Mouse (Mus musculus) MEL (cell line): ENCODE measurements around the gene Tmem104. TPM values are rescaled to one million over a fixed set of nuclear protein-coding genes. Genes with fewer than 3 reads are reported as not detected.

ENCODE experiments used
- DNase-seq: peaks from one replicate; pipeline ENCODE4 v3.0.0; 2011; ENCODE audit warnings: low read depth, low spot score
- H3K27ac ChIP-seq: 2 replicates; pipeline ENCODE4 v1.5.1; 2012; ENCODE audit warnings: low read depth, mild to moderate bottlenecking, control low read depth, low read length, moderate library complexity; ENCODE audit not compliant: control insufficient read depth
- H3K27me3 ChIP-seq, 2 experiments: fragments of 150-350 bp in 1 of 2; sonication (generic) in 1 of 2; 2 replicates each; pipeline ENCODE4 v1.6.1; 2012; ENCODE audit warnings: low read length in 2 of 2, mild to moderate bottlenecking in 2 of 2, improper control_type of control experiment in 1 of 2, moderate library complexity in 1 of 2; ENCODE audit not compliant: insufficient read depth in 2 of 2, control insufficient read depth in 1 of 2
- H3K36me3 ChIP-seq, 2 experiments: 2 replicates each; pipeline ENCODE4 v1.6.1; 2012 to 2014; ENCODE audit warnings: low read length in 2 of 2, improper control_type of control experiment in 1 of 2, inconsistent platforms in 1 of 2, mild to moderate bottlenecking in 1 of 2; ENCODE audit not compliant: insufficient read depth in 2 of 2, control insufficient read depth in 1 of 2
- H3K4me1 ChIP-seq, 2 experiments: fragments of 150-350 bp in 1 of 2; sonication (generic) in 1 of 2; 2 replicates each; pipeline ENCODE4 v1.6.1; 2012; ENCODE audit warnings: low read length in 2 of 2, improper control_type of control experiment in 1 of 2, mild to moderate bottlenecking in 1 of 2; ENCODE audit not compliant: insufficient read depth in 2 of 2, control insufficient read depth in 1 of 2
- H3K4me3 ChIP-seq, 2 experiments: fragments of 150-350 bp in 1 of 2; sonication (generic) in 1 of 2; 2 replicates each; pipeline ENCODE4 v1.5.1; 2012; ENCODE audit warnings: low read depth in 2 of 2, low read length in 2 of 2, mild to moderate bottlenecking in 2 of 2, moderate library complexity in 2 of 2, control low read depth in 1 of 2, improper control_type of control experiment in 1 of 2; ENCODE audit not compliant: control insufficient read depth in 1 of 2, insufficient read depth in 1 of 2
- H3K79me2 ChIP-seq: 2 replicates; pipeline ENCODE4 v1.6.1; 2012; ENCODE audit warnings: mild to moderate bottlenecking, low read length, moderate library complexity; ENCODE audit not compliant: control insufficient read depth, poor library complexity, insufficient read depth
- H3K9ac ChIP-seq: 2 replicates; pipeline ENCODE4 v1.6.1; 2012; ENCODE audit warnings: low read depth, mild to moderate bottlenecking, control low read depth, low read length, moderate library complexity; ENCODE audit not compliant: control insufficient read depth, poor library complexity, severe bottlenecking
- H3K9me3 ChIP-seq: fragments of 150-350 bp; sonication (generic); replicated peaks from 2 replicates; pipeline ENCODE4 v1.6.1; 2012; ENCODE audit warnings: mild to moderate bottlenecking, low read length, improper control_type of control experiment, moderate library complexity; ENCODE audit not compliant: insufficient read depth
- CHD1 ChIP-seq: IDR thresholded peaks from 2 replicates; pipeline ENCODE4 v1.6.1; 2012; ENCODE audit warnings: low read depth, mild to moderate bottlenecking, inconsistent platforms, low read length, improper control_type of control experiment
- E2F4 ChIP-seq: IDR thresholded peaks from 2 replicates; pipeline ENCODE4 v1.6.1; 2011; ENCODE audit warnings: low read depth, low read length, improper control_type of control experiment, borderline replicate concordance
- EP300 ChIP-seq, 2 experiments: IDR thresholded peaks; 2 replicates each; pipeline ENCODE4 v1.6.1; 2011; ENCODE audit warnings: improper control_type of control experiment in 2 of 2, low read length in 2 of 2, low read depth in 1 of 2, mild to moderate bottlenecking in 1 of 2
- ETS1 ChIP-seq: IDR thresholded peaks from 2 replicates; pipeline ENCODE4 v1.6.1; 2012; ENCODE audit warnings: low read depth, mild to moderate bottlenecking, inconsistent platforms, low read length, improper control_type of control experiment, moderate library complexity
- GABPA ChIP-seq: IDR thresholded peaks from 2 replicates; pipeline ENCODE4 v1.6.1; 2012; ENCODE audit warnings: low read depth, mild to moderate bottlenecking, inconsistent platforms, low read length, improper control_type of control experiment, moderate library complexity
- GATA1 ChIP-seq: IDR thresholded peaks from 2 replicates; pipeline ENCODE4 v1.6.1; 2011; ENCODE audit warnings: low read depth, low read length, improper control_type of control experiment
- HCFC1 ChIP-seq: IDR thresholded peaks from 2 replicates; pipeline ENCODE4 v1.6.1; 2012; ENCODE audit warnings: low read depth, mild to moderate bottlenecking, inconsistent platforms, low read length, improper control_type of control experiment, moderate library complexity
- JUND ChIP-seq: IDR thresholded peaks from 2 replicates; pipeline ENCODE4 v1.6.1; 2011; ENCODE audit warnings: low read depth, mild to moderate bottlenecking, improper control_type of control experiment, low read length
- KAT2A ChIP-seq: conservative IDR thresholded peaks from 2 replicates; pipeline ENCODE4 v1.6.1; 2012; ENCODE audit warnings: low read depth, low read length, improper control_type of control experiment, inconsistent platforms
- MAX ChIP-seq: IDR thresholded peaks from 2 replicates; pipeline ENCODE4 v1.6.1; 2011; ENCODE audit warnings: low read length, improper control_type of control experiment
- MAZ ChIP-seq: IDR thresholded peaks from 2 replicates; pipeline ENCODE4 v1.6.1; 2012; ENCODE audit warnings: low read depth, mild to moderate bottlenecking, inconsistent platforms, low read length, improper control_type of control experiment
- MEF2A ChIP-seq: IDR thresholded peaks from 2 replicates; pipeline ENCODE4 v1.6.1; 2014; ENCODE audit warnings: low read depth, mild to moderate bottlenecking, inconsistent platforms, low read length, improper control_type of control experiment; ENCODE audit not compliant: poor library complexity, insufficient replicate concordance, severe bottlenecking; ENCODE audit errors: extremely low read depth
- MXI1 ChIP-seq: IDR thresholded peaks from 2 replicates; pipeline ENCODE4 v1.6.1; 2011; ENCODE audit warnings: mild to moderate bottlenecking, low read depth, low read length, improper control_type of control experiment
- MYB ChIP-seq: IDR thresholded peaks from 2 replicates; pipeline ENCODE4 v1.6.1; 2011; ENCODE audit warnings: mild to moderate bottlenecking, low read depth, low read length, improper control_type of control experiment
- MYC ChIP-seq: IDR thresholded peaks from 2 replicates; pipeline ENCODE4 v1.6.1; 2011; ENCODE audit warnings: low read depth, mild to moderate bottlenecking, low read length, improper control_type of control experiment, moderate library complexity
- POLR2A ChIP-seq, 2 experiments: IDR thresholded peaks; 2 replicates each; pipeline ENCODE4 v1.6.1; 2011 to 2012; ENCODE audit warnings: low read length in 2 of 2, mild to moderate bottlenecking in 2 of 2, control low read depth in 1 of 2, improper control_type of control experiment in 1 of 2, low read depth in 1 of 2, moderate library complexity in 1 of 2; ENCODE audit not compliant: control insufficient read depth in 1 of 2, insufficient read depth in 1 of 2, poor library complexity in 1 of 2
- POLR2AphosphoS2 ChIP-seq: IDR thresholded peaks from 2 replicates; pipeline ENCODE4 v1.6.1; 2011; ENCODE audit warnings: low read length, improper control_type of control experiment
- POLR2AphosphoS5 ChIP-seq: IDR thresholded peaks from 2 replicates; pipeline ENCODE4 v1.6.1; 2012; ENCODE audit warnings: low read depth, borderline replicate concordance, mild to moderate bottlenecking, inconsistent platforms, low read length, moderate library complexity, mixed read lengths
- SIN3A ChIP-seq: IDR thresholded peaks from 2 replicates; pipeline ENCODE4 v1.6.1; 2012; ENCODE audit warnings: low read length, improper control_type of control experiment, inconsistent platforms
- SMC3 ChIP-seq: IDR thresholded peaks from 2 replicates; pipeline ENCODE4 v1.6.1; 2011; ENCODE audit warnings: low read depth, low read length, improper control_type of control experiment
- TAL1 ChIP-seq: IDR thresholded peaks from 2 replicates; pipeline ENCODE4 v1.6.1; 2012; ENCODE audit warnings: mild to moderate bottlenecking, inconsistent platforms, low read length, moderate library complexity, mixed read lengths
- TCF12 ChIP-seq: IDR thresholded peaks from 2 replicates; pipeline ENCODE4 v1.6.1; 2014; ENCODE audit warnings: low read depth, mild to moderate bottlenecking, inconsistent platforms, low read length, improper control_type of control experiment, moderate library complexity
- USF1 ChIP-seq: IDR thresholded peaks from 2 replicates; pipeline ENCODE4 v1.6.1; 2014; ENCODE audit warnings: low read depth, mild to moderate bottlenecking, inconsistent platforms, low read length, improper control_type of control experiment, moderate library complexity
- USF2 ChIP-seq, 2 experiments: IDR thresholded peaks; 2 replicates each; pipeline ENCODE4 v1.6.1; 2011 to 2012; ENCODE audit warnings: improper control_type of control experiment in 2 of 2, low read length in 2 of 2, borderline replicate concordance in 1 of 2, inconsistent platforms in 1 of 2, low read depth in 1 of 2, mild to moderate bottlenecking in 1 of 2; ENCODE audit not compliant: insufficient read depth in 1 of 2
- ZC3H11A ChIP-seq: IDR thresholded peaks from 2 replicates; pipeline ENCODE4 v1.6.1; 2012; ENCODE audit warnings: low read depth, mild to moderate bottlenecking, inconsistent platforms, low read length, improper control_type of control experiment
- ZKSCAN1 ChIP-seq: IDR thresholded peaks from 2 replicates; pipeline ENCODE4 v1.6.1; 2012; ENCODE audit warnings: low read depth, mild to moderate bottlenecking, inconsistent platforms, low read length, improper control_type of control experiment, moderate library complexity
- ZMIZ1 ChIP-seq: IDR thresholded peaks from 2 replicates; pipeline ENCODE4 v1.6.1; 2012; ENCODE audit warnings: low read depth, mild to moderate bottlenecking, inconsistent platforms, low read length, improper control_type of control experiment, moderate library complexity
- ZNF384 ChIP-seq: IDR thresholded peaks from 2 replicates; pipeline ENCODE4 v1.6.1; 2012; ENCODE audit warnings: low read depth, mild to moderate bottlenecking, inconsistent platforms, low read length, improper control_type of control experiment
- polyA plus RNA-seq, 2 experiments: library from polyadenylated mRNA; stranded (reverse) in 1 of 2; unstranded in 1 of 2; fragments of >175 nt in 1 of 2; fragments of >200 nt in 1 of 2; gene quantifications; 2 replicates each; pipeline versions ENCODE4 v1.2.1 to v1.2.4; 2012; ENCODE audit warnings: low replicate concordance in 2 of 2, low read depth in 1 of 2; ENCODE audit not compliant: insufficient read length in 2 of 2, insufficient read depth in 1 of 2, missing spikeins in 1 of 2
- total RNA-seq: library from RNA; depleted of rRNA; stranded (reverse); fragments of 300-350 nt; gene quantifications from 2 replicates; pipeline ENCODE4 v1.2.3, GENCODE M21; 2012

Gene Tmem104
- total and polyA plus RNA-seq, 3 experiments: 21.9 to 24.8 TPM; not detected in 1

DNA sequence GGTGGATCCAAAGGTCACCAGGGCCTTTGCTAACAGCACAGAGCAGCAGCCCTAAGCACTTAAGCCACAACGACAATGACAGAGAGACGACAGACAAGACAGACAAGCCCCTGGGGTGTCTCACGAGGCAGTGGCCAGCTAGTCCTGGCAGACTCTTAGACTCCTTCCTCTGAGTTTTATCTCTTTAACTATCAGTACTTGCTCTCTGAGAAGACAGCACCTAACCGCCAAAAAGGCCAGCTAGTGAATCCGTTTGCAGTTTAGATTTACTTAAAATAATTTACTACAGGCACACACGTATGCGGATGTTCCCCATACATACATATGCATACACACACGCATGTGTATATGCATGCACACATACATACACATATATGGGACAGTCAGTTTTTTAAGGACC is 10.3 kb downstream of the Tmem104 start:
- Histone ChIP-seq H3K79me2 (peaks cover 12% of the 10 kb centered on the region; the same call in 1 of the 2 replicates), H3K9ac (peak overlapping the region; percentile 49), H3K4me3 (no peak overlapping the region), H3K4me1 (peaks cover 45 to 54% of the 10 kb centered on the region in 2 experiments), H3K27ac (peak overlapping the region; percentile 87), H3K9me3 (no peaks in the 10 kb centered on the region), H3K36me3 (peaks cover 4 to 55% of the 10 kb centered on the region in 2 experiments), H3K27me3 (no peaks in the 10 kb centered on the region)
- 0 out of 2 replicates have a peak, but pooled peaks have one; percentile 5 for TF ChIP-seq MAX
- TF ChIP-seq MYC: no peak
- no peak for TF ChIP-seq CHD1
- TF ChIP-seq SIN3A: peak; percentile 16; the same call in 1 of the 2 replicates
- TF ChIP-seq E2F4: no peak
- peak; percentile 68 for TF ChIP-seq ETS1
- peak in 1 of 2 experiments; percentile 30; a peak in 1 of 4 replicates for TF ChIP-seq POLR2A (IDR thresholded peaks at IDR 0.05; ENCODE audit: control insufficient read depth in 1 of 2, insufficient read depth in 1 of 2, low read depth in 1 of 2, low read length in 2 of 2, poor library complexity in 1 of 2)
- TF ChIP-seq KAT2A: no peak
- TF ChIP-seq TCF12: no peak
- peak; percentile 37; the same call in 1 of the 2 replicates for TF ChIP-seq MXI1
- TF ChIP-seq EP300 (IDR thresholded peaks at IDR 0.05; ENCODE audit: low read depth in 1 of 2, low read length in 2 of 2): peak; percentile 53 to 67
- peak; percentile 59; the same call in 1 of the 2 replicates for TF ChIP-seq MYB
- no peak for TF ChIP-seq POLR2AphosphoS2
- peak; percentile 42; the same call in 1 of the 2 replicates for TF ChIP-seq GATA1
- TF ChIP-seq ZC3H11A: no peak
- peak; percentile 51 for DNase-seq

DNA sequence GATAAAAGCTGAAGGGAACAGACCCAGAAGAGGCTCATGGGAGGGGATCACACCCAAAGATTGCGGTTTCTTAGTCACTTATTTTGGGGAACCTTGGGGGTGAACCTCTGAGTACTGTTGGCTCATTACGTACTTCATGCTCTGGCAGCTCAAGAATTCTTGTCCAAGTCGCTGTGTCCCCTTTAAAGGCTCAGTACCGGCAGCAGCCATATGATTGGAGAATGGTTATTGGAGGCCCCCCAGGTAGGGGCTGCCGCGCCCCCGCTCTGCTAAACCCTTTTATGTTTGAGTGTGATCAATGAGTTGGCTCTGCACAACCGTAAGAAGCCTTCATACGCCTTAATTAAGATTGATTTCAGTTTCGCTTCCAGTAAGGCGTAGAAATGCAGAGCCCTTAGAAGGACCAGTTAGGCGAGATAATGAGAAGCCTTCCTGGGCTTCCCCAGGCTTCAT is 11.7 kb downstream of the Tmem104 start:
- H3K27ac ChIP-seq: peak overlapping the region; percentile 99
- H3K36me3 ChIP-seq: peaks cover 8 to 54% of the 10 kb centered on the region in 2 experiments
- no peaks in the 10 kb centered on the region for H3K9me3 ChIP-seq
- DNase-seq: peak; percentile 96
- peaks cover 12% of the 10 kb centered on the region; the same call in 1 of the 2 replicates for H3K79me2 ChIP-seq
- no peaks in the 10 kb centered on the region for H3K27me3 ChIP-seq
- peak overlapping the region; percentile 70 for H3K9ac ChIP-seq
- peaks cover 45 to 53% of the 10 kb centered on the region in 2 experiments for H3K4me1 ChIP-seq
- H3K4me3 ChIP-seq: peak overlapping the region; percentile 54 to 57
- TF ChIP-seq E2F4: no peak
- no peak for TF ChIP-seq KAT2A
- peak in 1 of 2 experiments; percentile 57; a peak in 2 of 4 replicates for TF ChIP-seq POLR2A (IDR thresholded peaks at IDR 0.05; ENCODE audit: control insufficient read depth in 1 of 2, insufficient read depth in 1 of 2, low read depth in 1 of 2, low read length in 2 of 2, poor library complexity in 1 of 2)
- no peak for TF ChIP-seq ZKSCAN1
- peak; percentile 71 for TF ChIP-seq ZMIZ1
- TF ChIP-seq SMC3: 0 out of 2 replicates have a peak, but pooled peaks have one; percentile 3
- peak; percentile 12; the same call in 1 of the 2 replicates for TF ChIP-seq CHD1
- TF ChIP-seq MYC: peak; percentile 88
- TF ChIP-seq USF1: peak; percentile 3; the same call in 1 of the 2 replicates
- peak; percentile 74; the same call in 1 of the 2 replicates for TF ChIP-seq TCF12
- peak; percentile 97 for TF ChIP-seq MAZ
- 0 out of 2 replicates have a peak, but pooled peaks have one; percentile 39 for TF ChIP-seq MEF2A
- peak; percentile 92 for TF ChIP-seq JUND
- TF ChIP-seq TAL1: no peak
- TF ChIP-seq EP300 (IDR thresholded peaks at IDR 0.05; ENCODE audit: low read depth in 1 of 2, low read length in 2 of 2): peak; percentile 85 to 92
- 0 out of 2 replicates have a peak, but pooled peaks have one; percentile 23 for TF ChIP-seq GABPA
- peak; percentile 71 for TF ChIP-seq GATA1
- no peak for TF ChIP-seq ZNF384
- peak; percentile 58; the same call in 1 of the 2 replicates for TF ChIP-seq HCFC1
- no peak for TF ChIP-seq POLR2AphosphoS5
- 0 out of 2 replicates have a peak, but pooled peaks have one; percentile 51 for TF ChIP-seq MYB
- TF ChIP-seq ETS1: peak; percentile 96
- no peak for TF ChIP-seq USF2 (IDR thresholded peaks at IDR 0.05; ENCODE audit: borderline replicate concordance in 1 of 2, insufficient read depth in 1 of 2, low read depth in 1 of 2, low read length in 2 of 2)
